Mouse (Mus musculus): ENCODE measurements at regions not wholly inside any gene's neighbourhood (a gene's known extent, or its start where the extent isn't known, plus 50 kb on each side); places are given as distances from the start of the nearest gene placed in this dataset.

- no peak for DNase-seq (ENCODE audit: low spot score in 2 of 2)
These were observed 68.2 kb downstream of the Il12a start for GRCm38 (mm10) chr3:68758609-68759008.

- DNase-seq (ENCODE audit: low spot score in 2 of 2), result peak in 1 of 2 experiments; percentile 23
These were observed 68.9 kb downstream of the Il12a start for GRCm38 (mm10) chr3:68759375-68759774.

DNA sequence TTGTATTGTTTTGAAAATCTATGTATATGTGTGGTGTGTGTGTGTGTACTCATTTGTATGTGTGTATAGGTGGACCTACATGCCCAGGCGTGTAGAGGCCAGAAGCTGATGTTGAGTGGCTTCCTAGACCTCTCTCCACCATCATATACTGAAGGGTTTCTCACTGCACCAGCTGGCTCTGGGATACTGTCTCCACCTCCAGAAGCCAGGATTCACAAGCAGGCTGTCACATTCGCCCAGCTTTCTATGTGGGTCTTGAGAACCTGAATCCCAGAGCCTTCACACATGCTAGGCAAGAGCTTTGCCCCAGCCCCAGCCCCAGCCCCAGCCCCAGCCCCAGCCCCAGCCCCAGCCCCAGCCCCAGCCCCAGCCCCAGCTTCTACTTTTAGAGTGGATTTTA is 70.4 kb downstream of the Il12a start:
- DNase-seq (ENCODE audit: low spot score in 2 of 2), result no peak

GRCm38 (mm10) chr3:68761242-68761625 is 70.8 kb downstream of the Il12a start:
- DNase-seq (ENCODE audit: low spot score in 2 of 2), result no peak

DNA sequence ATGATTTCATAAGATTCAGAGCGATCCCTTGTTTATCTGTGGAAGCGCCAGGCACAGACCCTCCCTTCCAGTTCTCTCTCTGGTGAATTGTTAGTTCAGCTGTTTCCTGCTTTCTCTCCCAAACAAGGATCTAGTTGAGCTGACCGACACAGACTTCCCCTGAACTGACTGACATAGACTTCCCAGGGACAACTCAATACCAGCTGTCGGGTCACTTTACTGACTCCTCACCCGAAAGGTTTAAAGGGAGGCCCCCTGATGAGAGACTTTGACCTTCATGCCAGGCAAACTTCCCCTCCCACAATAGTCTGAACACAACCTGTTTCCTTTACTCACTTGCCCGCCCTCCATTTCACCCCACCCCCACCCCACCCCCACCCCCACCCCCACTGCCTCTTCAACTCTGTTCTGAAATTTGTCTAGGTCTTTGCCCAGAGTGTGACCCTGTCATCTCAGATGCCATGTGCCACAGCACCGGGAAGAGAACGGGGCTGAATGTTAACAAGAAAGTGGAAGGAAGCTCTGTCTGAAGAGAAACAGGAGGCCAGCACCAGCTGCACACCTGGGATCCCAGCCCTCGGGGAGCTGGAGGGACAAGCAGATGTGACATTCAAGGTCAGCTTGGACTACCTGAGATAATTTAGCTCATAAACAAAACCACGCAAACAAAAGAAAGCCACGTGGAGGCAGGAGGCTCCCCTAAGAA is 71.3 kb downstream of the Il12a start:
- no peak for DNase-seq (ENCODE audit: low spot score in 2 of 2)

- DNase-seq (ENCODE audit: low spot score in 2 of 2), result no peak
These were observed 72.5 kb downstream of the Il12a start for GRCm38 (mm10) chr3:68762988-68763387.

DNA sequence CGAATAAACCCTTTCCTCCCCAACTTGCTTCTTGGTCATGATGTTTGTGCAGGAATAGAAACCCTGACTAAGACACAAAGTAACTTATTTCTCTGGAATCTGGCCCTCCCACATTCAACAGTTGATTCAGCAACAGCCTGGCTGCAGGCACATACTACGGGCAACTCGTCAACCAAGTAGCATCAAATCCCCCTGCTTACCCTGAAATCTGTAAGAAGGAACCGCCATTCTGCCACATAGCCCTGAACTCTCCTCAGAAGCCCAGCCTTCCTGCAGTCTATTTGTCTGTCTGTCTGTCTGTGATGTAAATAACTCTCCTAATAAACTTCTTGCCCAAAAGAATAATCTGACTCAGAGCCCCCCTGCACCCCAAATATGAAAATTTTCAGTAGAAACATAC is 73.9 kb downstream of the Il12a start:
- no peak for DNase-seq (ENCODE audit: low spot score in 2 of 2)

DNA sequence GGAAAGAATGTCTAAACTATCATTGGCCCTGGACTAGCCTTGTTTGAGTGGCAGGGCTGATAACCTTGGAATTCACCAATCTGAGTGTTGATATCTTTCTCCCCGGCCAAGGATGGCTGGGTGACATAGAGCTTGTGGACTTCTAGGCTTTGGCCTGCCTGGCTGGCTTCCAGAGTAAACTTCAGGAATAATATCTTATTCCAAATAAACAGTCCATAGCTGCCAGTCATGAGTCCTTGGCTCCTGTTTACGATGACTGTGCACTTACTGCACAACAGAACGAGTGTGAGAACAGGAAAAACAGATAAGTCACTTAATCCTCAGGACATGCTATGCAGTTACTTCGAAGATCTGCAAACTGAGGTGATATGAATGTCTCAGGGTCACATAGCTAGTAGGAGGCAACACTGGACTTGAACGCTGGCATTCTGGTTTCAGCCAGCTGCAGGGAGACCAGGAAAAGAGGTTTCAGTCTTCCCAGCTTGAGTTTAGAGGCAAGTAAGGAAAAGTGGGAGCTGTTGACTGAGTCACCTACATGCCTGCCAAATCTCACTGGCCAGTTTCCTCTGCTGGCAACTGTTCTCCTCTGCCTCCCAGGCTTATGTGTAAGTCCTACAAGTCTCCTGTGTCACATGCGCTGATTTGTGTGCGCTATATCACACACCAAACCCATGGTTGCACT is 74.6 kb downstream of the Il12a start:
- DNase-seq (ENCODE audit: low spot score in 2 of 2), result no peak

DNA sequence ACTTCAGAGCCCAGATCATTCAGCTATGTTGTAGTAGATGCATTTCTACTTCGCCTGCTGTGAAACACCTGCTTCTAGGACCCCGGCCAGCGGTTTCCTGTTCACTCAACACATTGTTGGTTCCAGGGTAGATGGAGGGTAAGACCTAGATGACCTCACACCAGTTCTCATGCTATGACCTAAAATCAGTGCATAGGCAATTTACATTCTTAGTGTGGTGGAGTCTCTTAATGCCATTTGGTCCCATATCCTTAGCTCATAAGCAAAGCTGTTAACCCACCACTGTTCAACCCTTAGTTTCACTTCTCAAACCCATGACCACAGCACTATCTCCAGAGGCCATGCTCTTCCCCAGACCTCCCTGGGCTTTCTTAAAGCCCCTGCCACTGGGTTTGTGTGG is 81.1 kb downstream of the Il12a start:
- DNase-seq (ENCODE audit: low spot score in 2 of 2), result no peak

DNA sequence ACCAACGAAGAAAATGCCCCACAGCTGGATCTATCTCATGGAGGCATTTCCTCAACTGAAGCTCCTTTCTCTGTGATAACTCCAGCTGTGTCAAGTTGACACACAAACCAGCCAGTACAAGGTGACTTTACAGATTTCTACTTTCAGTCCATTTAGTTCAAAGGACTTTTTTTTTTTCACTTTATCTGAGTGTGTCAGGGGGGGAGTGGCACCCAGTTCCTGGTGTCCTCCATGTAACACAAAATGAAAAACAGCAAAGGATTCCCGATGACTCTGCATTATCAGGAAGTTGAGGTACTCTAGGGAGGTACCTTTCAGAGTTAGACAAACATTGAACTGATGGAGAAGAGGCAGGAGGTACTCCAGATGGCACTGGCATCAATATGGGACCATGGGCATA is 87.4 kb downstream of the Il12a start:
- DNase-seq (ENCODE audit: low spot score in 2 of 2), result no peak

GRCm38 (mm10) chr3:68778354-68779040 is 88.1 kb downstream of the Il12a start:
- DNase-seq (ENCODE audit: low spot score in 2 of 2), result no peak

GRCm38 (mm10) chr3:68780843-68781242 is 88.5 kb upstream of the 1110032F04Rik start:
- DNase-seq (ENCODE audit: low spot score in 2 of 2), result no peak

GRCm38 (mm10) chr3:68781466-68781865 is 87.9 kb upstream of the 1110032F04Rik start:
- no peak for DNase-seq (ENCODE audit: low spot score in 2 of 2)

- DNase-seq (ENCODE audit: low spot score in 2 of 2), result no peak
These were observed 87.0 kb upstream of the 1110032F04Rik start for GRCm38 (mm10) chr3:68782363-68782762.

DNA sequence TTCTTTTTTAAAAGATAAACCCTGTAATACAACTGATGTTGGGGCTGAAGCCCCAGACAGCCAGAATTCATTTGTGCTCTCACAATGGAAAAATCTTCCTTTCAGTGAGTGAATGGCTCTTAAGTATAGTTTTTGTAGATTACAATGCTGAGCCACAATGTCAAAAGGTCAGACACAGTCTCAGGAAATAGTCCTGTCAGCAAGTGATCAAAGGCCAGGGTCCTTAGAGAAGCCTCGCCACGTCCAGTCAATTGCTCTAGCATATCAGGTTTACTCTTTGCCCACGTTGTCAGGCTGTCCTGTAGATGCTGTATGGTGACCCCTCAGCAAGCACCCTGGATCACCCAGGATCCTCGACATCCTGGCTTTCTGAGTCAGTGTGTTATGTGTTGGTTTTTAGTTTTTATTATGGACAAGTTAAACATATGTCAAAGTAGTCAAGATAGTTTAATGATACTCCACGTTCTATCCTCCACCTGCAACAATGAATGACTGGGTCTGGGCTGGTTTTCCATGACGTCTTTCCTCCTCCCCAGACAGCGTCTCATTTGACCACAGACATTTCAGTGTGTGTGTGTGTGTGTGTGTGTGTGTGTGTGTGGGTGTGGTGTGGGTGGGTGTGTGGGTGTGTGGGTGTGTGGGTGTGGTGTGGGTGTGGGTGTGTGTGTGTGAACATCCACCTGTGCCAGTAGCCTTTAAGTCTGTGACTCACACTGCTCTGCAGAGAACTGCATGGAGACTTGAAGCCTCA is 85.5 kb upstream of the 1110032F04Rik start:
- DNase-seq (ENCODE audit: low spot score in 2 of 2), result no peak

- no peak for DNase-seq (ENCODE audit: low spot score in 2 of 2)
These were observed 82.6 kb upstream of the 1110032F04Rik start for GRCm38 (mm10) chr3:68786771-68787170.

DNA sequence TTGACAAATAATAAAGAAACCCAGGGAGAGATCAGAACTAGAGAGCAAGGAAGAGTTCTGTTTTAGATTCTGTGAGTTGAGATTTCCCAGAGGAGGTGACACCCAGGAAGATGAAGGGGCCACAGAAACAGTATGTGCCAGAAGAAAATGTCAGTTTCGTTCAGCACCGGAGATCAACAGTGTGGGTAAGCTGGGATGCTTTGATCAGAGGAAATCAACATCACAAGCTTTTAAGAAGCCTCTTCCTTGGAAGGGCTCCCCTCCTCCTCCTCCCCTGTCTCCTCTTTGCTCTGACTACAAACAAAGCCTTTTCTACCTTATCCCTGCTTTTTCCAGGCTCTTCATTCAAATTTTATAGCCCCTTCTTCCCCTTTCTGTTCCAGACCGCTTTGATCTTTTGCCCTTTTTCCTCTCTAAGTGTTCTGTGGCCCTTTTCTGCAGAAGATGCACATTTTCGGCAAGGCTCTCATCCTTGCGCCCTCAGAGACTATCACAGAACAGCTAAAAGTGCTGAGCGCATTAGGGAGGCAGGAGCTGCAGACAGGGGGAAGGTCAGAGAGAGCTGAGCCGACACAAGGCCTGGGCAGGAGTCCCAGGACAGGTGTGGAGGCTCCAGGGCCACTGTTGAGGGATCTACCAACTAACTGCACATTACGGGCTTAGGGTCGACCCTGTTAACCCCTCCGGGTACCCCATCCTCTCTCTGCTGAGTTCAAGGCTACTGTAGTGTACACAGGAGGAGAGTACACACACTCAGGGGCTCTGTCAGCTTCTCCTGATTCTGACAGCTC is 81.8 kb upstream of the 1110032F04Rik start:
- no peak for DNase-seq (ENCODE audit: low spot score in 2 of 2)

DNA sequence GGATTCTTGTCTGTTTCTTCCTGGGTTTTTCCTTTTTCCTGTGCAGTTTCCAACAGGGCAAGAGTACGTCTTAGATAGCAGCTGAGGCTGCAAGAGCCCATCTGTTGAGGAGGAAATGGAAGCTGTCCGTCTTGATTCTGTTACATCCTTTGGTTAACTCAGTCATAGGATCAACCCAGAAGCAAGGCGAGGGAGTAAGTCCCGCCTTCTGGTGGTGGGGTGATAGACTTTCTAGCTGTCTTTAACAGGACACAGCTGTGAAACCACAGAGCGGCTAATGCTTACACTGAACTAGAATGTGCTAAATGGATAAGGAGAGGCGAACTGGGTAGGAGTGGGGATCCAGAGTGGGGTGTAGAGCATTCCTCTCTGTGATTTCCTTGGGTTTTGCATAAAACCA is 79.9 kb upstream of the 1110032F04Rik start:
- no peak for DNase-seq (ENCODE audit: low spot score in 2 of 2)

- DNase-seq (ENCODE audit: low spot score in 2 of 2), result no peak
These were observed 78.9 kb upstream of the 1110032F04Rik start for GRCm38 (mm10) chr3:68790466-68790865.

GRCm38 (mm10) chr3:68792883-68793282 is 76.5 kb upstream of the 1110032F04Rik start:
- no peak for DNase-seq (ENCODE audit: low spot score in 2 of 2)

DNA sequence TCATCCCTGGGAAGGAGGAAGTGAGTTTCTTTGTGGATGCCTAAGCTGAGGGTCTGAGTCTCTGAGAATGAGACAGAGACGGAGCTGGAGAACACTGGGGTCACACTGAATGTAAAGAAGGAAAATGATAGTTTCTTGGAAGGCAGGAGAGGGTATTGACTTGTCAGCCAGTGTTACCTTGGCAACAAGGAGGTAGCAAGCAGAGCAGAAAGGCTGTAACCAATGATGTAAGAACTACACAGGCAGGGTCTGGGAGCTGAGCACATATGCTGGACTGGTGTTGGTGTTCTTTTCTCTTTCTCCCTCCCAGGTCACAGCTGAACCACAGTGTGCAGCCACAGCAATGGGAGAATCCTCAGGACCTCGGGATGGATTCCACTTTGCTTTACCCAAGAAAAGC is 75.5 kb upstream of the 1110032F04Rik start:
- DNase-seq (ENCODE audit: low spot score in 2 of 2), result no peak

Measured in frontal cortex, postnatal 10 days (tissue).